Mouse (Mus musculus): Measurements from ENCODE around the gene Rps7.

Gene Rps7

DNA sequence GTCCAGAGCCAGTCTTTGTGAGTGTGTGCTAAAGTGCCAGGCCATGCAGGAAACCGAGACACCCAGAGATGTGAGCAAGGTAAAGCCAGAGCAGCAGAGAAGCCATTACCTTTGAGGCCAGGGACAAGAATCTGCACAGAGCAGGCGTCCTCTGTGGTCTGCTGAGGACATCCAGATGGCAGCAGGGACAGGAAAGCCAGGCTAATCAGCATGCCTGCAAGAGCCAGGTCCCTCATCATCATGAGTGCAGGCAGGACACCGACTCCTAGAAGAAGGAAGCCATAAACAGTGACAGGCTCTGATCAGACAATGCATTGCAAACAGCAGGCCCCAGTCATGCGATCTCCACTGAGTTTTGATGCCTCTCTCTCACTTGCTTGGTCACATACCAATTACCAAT is 18.5 kb downstream of the Rps7 start:
- DNase-seq (ENCODE audit: low spot score): no peak

DNA sequence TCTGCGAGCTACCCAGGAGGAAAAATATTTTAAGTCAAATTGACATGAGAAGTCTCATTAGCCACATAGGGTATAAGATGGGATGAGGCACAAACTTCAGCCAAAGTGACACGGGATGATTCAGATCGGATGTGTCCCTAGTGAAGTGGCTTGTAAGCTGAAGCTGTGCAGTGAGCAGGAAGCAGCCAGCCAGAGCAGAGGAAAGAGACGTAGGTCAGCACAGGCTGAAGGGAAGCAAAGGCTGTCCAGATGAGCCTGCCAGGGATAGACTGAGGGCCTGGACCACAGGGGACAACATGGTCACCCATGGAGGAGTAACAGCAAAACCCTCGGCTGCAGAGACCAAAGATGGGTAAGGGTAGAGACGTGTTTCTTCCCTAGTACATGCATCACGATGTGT is 21.4 kb downstream of the Rps7 start:
- no peak for DNase-seq (ENCODE audit: low spot score)

DNA sequence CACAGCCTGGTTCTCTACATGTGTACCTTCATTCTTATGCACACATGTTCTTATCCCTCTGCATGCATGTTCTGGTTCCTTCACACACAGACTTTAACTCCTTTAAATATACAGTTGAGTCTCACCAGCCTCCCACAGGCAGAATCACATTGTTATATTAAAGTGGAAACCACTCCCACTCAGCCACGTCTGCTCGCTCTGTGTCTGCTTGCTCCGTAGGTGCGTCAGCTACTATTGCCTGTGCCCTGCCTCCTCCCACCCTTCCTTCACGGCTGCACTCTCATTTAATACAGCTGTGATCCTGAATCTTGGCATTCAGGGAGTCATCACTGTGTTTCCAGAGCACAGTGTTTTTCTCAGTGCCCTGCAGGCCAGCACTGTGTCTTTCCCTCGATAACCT is 23.4 kb downstream of the Rps7 start:
- DNase-seq (ENCODE audit: low spot score): no peak

DNA sequence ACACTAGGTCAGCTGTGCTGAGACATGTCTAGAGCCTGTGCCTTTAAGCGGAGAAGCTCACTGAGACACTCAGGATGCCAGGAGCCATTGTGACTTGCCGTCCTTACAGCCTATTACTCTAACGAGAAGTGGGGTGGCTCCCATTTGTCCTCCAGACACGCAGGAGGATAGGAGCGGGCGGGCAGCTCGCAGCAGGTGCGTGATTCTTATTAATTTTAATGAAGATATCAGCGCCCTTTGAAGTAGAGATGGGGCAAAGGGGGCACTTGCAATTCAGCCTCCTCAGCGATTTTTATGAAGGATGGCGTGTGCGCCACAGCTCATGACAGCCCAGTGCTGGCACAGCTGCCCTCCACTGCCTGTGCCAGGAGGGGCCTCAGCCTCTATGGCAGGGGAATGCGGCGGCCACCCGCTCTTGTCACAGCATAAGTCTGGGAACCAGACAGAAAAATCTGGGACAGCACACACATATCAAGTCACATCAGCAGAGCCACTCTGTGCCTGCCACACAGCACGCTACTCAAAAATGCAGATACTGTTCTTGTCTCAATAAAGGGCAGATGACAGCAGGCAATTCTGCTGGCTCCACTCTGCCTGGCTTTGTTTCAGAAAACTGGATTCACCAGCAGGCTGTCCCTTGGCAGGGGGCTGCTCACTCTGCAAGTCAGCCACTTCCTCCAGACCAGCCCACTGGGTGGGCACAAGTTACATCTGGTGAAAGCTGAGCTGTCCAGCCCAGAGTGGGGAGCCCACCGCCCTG is 28.0 kb downstream of the Rps7 start:
- peak; percentile 52 for DNase-seq (ENCODE audit: low spot score)

DNA sequence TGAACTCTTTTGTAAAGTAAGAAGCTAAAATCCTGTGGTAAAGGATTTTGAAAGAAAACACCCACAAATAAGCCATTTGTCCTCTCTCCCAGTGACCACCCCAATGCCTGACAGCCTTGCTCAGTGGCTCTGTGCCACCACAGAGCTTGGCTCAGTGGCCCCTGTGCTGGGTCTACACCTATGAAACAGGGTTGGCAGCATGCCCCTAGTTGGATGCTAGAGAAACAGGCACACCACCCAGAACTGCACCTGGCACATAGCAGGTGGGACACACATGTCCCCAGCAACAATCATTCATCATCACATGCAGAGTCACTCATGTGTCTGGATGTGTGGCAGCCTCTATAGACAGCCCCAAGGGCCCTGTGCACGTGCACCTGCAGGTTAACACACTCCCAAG is 32.3 kb downstream of the Rps7 start:
- no peak for DNase-seq (ENCODE audit: low spot score)

DNA sequence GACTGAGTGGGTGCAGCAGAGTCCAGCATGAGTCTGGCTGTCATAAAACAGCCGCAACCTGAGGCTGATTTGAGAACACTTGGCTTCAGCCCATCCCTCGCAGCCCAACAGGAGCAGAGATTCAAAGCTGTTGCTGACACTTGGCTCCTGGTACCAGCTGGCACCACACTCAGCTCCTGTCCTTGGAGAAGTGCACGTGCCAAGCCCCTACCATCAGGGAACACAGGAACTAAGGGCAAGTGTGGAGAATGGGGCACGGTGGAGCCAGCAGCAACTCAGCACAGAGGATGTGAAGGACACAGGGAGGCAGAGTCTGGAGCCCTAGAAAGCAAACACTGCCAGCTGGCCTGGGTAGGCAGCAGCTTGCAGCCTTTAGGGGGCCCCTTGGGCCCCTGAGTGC is 33.5 kb downstream of the Rps7 start:
- DNase-seq (ENCODE audit: low spot score): no peak

DNA sequence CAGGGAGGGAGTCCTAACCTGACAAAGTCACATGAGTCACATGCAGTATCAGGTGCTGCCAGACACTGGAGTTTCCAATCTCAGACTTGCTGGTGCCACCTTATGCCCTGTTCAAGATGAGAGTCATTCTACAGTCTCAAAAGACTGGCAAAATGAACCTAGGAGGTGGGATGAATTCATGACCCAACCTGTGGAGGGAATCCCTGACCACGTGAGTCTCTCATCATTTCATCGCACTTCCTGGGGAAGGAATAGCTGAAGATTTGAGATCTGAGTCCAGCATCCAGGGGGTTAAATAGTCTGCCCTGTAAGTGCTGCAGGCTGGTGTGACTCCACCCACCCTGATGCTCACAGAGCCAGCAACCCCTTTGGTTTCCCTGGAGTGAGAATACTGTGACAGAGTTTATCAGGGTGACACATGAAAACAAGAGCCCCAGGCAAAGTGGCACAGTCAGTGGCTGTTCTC is 37.2 kb downstream of the Rps7 start:
- no peak for DNase-seq (ENCODE audit: low spot score)

DNA sequence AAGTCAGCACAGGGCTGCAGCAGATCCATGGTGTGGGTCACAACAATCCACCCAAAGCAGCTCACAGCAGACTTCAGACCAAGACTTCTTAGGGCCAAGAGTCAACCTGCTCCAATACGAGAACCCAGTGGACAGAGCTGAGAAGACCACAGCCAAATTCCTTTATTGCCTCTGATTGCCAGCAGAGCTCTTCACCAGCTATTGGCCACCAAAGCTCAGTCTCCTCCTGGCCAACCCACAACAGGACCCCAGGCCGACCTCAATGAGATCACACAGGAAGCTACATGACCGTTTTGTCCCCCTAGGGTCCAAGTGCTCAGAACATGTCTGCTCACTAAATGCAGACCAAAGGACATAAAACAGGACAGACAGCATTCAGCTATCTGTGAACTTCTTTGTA is 37.6 kb downstream of the Rps7 start:
- no peak for DNase-seq (ENCODE audit: low spot score)

DNA sequence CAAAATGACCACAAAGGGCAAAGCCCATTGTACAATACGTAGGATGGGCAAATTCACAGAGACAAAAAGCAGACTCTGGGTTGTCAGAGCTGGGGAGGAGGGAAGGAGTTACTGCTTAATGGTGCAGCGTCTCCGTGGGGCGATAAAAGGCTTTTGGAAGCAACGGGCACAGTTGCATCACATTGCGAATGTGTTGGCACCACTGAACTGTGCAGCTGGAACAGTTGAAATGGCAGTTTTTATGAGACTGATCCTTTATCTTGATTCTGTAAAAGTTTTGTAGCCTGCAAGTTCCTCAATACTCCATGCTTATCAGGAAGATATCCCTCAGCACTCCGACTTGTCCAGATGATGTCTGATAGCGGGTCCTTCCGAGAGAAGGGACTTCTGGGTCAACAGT is 38.1 kb downstream of the Rps7 start:
- no peak for DNase-seq (ENCODE audit: low spot score)

DNA sequence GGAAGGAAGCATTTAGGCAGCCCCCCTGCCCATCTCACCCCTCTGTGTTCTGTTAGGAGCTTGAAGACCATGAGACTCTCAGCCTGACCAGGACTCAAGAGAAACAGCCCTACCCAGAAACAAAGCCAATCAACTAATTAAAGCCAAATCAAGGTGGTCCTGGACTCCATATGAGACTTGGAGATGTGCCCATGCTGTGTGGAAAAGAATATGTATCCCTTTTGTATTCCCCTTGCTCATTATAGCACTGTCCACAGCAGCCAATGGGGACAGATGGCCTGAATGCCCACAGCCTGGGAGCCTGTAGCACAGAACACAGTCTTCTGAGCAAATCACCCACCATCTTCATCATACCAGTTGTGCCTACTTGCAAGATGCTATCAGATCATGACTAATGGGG is 38.9 kb downstream of the Rps7 start:
- no peak for DNase-seq (ENCODE audit: low spot score)

DNA sequence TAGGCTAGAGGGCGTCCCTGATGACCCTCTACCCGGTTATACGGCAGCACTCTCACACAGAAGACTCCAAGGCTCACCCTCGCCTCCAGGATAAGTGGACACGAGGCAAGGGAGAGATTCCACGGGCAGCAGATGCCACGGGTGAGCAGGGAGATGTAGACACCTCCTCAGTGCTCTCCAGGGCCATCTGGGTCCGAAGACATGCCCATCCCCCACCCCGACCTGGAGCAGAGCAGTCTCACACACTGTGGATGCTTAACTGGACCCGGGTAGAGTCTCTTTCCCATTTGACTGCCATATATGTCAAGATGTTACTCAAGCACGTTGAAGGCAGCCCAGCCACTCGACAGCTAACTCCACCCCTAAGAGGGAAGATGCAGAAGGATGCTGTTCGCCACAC is 45.3 kb downstream of the Rps7 start:
- no peak for DNase-seq (ENCODE audit: low spot score)

DNA sequence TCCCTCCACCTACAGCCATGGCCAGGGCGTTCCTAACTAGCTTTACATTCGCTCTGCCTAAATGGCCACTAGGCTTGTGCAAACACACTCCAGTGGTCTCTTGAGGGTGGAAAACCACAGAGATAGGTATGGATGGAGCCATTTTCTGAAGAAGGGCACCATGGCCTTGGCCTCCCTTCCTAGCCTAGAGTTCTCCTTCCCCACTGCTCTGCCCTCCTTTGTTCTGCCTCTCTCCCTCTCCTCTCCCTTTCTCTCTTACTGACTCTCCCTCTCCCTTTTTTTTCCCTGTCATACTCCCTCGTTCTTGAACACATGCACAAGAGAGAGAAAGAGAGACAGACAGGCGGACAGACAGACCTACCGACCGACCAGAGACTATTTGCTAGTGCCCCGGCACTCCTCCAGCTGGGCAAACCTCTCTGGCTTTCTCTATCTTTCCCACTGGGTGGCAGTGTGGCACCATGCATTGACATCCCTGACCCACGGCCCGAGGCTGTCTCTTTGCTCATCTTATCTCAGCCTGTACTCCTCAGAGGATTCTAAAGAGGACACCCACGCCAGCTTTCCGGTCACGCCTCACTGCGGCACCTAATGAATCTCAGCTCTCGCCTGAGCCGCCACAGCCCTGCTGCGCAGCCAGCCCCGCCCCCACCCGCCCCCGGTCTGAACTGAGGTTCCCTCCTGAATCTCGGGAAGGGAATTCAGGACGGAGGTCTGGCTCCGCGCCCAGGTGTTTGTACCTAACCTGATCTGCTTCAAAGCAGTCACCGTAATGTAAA is 46.5 kb downstream of the Rps7 start:
- peak; percentile 79 for DNase-seq (ENCODE audit: low spot score)

DNA sequence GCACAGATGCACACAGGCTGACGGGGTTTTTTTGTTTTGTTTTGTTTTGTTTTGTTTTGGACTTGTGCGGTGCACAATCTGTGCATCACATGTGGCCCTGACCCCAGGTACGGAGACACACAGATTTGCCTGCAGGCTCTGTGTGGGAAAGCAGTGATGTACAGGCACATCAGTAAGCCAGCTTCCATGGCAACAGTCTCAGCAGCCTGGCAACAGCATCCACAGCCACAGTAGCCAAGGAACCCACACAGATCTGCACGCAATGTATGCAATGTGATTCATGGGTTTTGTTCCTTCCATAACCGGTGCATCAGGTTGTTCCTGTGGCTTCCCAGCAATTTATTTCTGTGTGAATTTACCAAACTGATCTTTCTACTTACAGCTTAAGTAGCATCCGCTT is 47.8 kb downstream of the Rps7 start:
- DNase-seq (ENCODE audit: low spot score): peak; percentile 57

DNA sequence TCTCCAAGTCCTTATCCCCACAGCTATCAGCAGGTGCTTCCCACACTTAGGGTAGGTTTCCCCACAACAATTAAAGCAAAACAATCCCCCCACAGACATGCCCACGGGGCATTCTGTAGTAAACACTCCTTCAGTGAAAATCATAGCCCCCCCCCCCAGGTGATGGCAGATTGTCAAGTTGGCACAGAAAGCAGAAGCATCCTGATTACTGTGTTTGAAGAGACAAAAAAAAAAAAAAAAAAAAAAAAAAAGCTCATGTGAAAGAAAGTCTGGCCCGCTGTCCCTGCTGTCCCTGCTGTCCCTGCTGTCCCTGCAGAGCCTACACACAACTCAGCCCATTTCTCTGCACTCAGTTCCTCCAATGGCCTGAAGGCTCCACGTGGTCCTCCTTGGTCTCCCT is 51.7 kb downstream of the Rps7 start:
- DNase-seq (ENCODE audit: low spot score): no peak

DNA sequence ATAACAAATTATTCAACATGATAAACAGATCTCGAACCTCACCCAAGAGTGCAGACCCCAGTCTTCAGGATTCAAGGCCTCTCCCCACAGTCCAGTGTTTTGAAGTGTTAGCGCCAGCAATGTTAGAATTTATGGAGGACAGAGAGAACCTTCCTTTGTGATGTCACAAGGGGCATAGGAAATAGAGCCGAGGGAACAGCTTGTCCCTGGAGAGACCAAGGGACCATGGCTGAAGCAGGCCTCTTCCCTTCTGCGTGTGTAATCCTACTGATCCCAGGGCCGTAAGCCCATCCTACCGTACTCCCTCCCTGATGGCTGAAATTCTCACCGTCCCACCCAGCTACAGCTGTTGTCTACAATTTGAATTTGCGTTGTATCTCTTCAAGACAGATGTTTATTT is 53.3 kb downstream of the Rps7 start, which contains the start of gene Allc:
TSS of gene Allc (minus strand) at position 101 of the 400 bp plus-strand sequence.
- DNase-seq (ENCODE audit: low spot score): no peak

All from layer of hippocampus, adult 9-10 months (tissue).